Mouse (Mus musculus) cerebellum, postnatal 10 days (tissue): ENCODE data around the gene Ralgps1.

Experiments used
- DNase-seq, 2 experiments: peaks; one replicate each; pipeline ENCODE4 v3.0.0; 2021; ENCODE audit warnings: mixed read lengths in 2 of 2

Ralgps1 gene

DNA sequence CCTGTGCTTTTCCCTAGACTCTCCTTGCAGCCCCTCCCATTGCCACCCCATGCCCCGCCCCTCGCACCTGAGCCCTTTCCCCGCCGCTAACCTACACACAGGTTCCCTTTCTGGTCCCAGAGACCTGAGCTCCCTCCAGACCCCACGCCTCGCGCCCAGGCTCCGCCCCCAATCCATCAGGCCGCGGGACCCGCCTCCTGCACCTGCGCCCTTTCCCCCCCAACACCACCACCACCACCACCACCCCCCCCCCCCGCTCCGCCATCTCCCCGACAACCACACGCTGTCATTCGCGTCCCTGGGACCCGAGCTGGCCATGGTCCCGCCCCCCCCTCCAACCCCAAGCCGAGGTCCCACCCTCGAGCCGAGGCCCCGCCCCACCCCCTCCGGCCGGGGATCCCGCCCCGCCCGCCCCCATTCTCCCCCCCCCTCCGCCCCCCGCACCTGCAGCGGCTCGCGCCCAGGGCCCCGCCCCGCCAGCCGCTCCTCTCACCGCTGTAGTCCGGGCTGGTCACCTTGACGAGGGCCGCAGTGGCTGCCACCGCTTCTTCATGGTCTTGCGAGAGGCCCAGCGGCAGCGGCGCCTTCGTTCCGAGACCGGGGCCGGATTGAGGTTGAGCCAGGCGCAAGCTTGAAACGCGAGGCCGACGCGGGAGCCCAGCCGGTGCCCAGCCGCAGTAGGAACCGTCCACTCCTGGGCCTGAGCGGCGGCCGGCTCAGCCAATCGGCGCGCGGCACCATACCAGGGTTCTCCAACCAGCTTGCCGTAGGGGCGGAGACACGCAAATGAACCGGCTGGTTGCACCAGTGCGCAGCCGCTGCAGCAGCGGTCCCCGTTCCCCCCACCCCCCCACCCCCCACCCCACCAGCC is at the start of gene Ralgps1:
Ralgps1 (minus strand) TSS at position 710 of the 871 bp plus-strand sequence.
- DNase-seq: peak; percentile 99

DNA sequence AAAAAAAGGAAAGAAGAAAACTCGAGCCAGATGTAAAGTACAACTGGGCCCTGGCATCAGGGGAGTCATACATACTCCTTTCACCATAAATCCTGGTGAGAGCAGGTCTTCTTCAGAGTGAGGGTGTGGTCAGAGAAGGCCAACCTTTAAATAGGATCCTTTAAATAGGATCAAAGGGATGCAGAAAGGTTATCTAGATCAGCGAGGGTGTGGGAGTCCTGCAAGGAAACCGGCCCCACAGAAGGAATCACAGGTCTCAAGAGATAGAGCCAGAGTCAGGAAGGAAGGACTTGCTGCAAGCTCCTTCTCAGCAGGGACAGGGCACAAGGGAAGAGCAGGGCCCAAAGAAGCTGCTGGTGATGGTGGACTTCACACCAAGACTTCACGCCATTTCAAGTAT is 46.2 kb upstream of the Ralgps1 start:
- no peak for DNase-seq

DNA sequence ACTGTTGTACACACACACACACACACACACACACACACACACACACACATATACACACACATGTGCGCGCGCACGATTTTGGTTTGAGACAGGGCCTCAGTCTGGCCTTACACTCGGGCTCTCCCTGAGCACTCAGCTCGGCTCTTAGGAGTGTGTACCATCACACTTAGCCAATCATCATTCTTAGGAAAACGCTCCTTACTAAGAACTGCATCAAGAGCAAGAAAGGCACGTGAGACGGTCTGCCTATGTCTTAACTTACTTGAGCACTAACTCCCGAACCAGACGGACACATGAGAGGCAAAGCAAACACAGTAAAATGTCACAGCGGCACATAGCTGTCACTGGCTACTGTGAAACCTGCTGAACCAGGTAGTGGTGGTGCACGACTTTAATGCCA is 42.7 kb upstream of the Ralgps1 start:
- DNase-seq: no peak

DNA sequence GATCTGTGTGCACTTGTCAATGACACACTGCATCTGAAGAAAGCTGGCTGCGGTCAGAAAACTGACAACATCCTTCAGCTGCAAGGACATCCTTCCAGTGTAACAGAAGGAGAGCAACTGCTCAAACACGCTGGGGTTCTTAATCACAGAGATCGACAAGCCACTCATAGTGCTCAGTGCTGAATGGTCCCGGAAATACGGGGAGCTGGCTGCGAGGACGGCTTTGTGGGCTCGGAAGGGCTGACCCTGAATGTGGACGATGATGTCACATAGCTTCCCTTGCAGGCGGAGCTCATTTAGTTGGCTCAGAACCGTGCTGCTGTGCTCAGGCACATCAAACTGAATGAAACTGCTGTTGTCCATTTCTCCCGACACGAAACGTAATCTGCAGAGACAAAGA is 40.8 kb upstream of the Ralgps1 start:
- DNase-seq: no peak

DNA sequence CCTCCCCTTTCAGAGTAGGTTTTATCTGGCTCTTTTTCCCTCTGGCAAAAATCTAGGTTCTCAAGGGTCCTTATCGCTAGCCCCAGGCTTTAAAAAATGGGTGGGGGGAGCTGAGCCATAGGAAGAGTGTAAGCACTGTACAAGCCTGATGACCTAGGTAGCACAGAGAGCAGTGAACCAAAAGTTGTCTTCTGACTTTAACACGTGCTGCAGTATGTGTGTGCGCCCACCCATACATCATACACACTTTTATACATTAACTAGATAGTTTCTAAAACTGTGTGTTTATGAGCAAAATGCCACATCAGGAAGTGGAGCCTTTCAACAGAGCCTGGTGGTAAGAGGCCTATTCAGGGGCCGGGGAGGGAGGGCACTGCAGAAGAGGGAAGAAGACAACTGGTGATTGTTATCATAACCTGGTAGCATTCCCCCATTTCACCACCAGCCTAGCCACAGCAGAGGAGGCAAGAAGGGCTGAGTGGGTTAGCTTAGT is 32.3 kb upstream of the Ralgps1 start:
- no peak for DNase-seq

DNA sequence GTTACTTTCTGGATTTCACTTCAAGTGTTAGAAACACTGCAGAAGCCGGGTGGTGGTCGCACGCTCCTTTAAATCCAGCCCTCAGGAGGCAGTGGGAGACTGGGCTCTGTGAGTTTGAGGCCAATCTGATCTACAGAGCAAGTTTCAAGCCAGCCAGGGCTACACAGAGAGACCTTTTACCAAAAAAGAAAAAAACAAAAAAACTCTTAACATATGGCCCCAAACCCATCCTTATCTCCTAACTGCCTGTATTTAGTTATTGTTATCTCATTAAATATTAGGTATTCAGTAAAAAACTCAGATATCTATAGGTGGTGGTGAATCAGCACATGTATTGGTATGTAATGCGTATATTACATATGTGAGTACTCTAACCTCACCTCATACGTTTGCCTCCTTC is 31.4 kb upstream of the Ralgps1 start:
- no peak for DNase-seq

DNA sequence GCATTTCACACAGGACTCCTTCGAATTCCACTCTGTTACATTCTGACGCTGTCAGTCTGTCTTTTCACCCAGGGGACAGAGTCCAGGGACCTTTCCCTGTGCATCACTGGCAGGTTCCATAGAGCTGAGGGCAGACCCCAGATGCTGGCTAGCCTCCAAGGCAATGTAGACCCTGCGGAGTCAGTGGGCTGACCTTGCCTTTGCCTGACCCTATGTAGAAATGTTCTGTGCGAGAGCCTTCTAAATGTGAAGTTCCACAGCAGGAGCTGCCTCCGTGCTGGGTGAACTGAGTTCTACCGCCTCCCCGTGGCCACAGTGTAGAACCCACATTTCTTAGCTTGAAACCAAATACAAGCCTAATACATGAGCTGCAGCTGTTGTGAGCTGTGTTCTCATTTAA is 30.9 kb upstream of the Ralgps1 start:
- DNase-seq: peak; percentile 80 to 81

DNA sequence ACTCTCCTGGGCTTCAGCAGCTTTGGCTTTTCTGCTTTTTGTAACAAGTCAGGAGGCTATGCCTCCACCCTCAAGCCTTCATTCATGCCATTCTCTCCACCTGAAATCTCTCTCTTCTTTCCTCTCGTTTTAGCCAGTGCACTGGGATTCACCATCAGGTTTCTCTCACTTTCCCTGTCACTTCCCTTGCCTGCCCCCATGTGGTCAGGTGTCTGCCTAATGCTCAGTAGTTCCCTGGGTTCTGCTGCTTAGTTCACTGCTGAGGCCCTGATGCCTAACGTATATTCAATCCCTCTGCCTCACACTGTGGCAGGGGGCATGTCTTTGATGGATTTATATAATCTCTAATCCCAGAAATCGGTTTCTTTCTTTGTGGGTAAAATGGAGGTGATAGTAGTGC is 29.9 kb upstream of the Ralgps1 start:
- DNase-seq: peak; percentile 74 to 79

DNA sequence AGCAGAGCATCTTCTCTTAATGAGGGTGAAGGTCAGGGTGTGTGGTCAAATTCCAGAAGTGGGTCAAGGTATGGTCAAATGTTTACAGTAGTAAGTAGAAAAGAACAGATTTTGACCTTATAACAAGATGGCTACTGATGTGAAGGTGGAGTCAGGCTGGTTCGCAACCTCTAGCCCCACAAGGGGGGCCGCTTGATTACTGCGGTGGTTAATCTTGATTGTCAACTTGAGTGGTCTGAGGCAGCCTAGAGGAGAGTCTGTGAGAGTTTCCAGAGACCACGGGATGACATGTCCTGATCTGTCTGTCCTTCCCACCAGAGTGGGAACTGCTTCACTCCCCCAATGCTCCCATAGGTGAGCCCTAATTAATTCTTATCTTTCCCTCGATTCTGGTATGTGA is 29.3 kb upstream of the Ralgps1 start:
- no peak for DNase-seq

DNA sequence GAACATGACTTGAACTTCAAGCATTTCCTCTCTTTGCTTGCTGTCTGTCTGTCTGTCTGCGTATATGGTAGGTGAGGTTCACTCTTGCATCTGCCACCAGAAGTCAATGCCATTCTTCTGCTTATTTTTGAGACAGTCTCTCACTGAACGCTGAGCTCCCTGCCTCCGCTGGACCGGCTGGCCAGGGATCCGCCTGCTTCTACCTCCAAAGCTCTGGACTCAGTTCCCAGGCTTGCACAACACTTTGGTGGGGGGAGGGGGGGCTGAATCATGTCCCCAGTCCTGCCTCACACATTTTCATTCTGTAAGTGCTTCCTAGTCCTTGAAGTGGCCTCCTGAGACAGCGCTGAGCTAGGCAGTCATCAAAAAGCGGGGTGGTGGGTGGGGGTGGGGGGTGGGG is 27.8 kb upstream of the Ralgps1 start:
- DNase-seq: no peak

DNA sequence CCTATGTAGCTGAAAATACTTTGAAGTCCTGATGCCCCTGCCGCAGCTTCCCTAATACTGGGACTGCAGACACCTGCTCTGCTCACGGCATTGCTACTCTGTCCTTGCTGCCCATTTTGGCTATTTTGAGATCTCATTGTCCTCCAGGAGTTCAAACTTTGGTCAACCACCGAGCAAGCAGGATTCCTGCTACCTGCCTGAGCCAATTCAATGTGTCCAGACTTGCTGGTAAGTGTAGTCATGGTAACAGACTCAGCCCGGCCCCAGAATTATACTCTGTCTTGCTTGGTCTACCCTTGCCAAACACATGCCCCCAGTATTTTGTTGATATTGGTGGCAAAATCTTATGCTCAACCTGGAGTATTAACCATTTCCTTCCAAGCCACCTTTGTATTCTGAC is 25.8 kb upstream of the Ralgps1 start:
- no peak for DNase-seq

DNA sequence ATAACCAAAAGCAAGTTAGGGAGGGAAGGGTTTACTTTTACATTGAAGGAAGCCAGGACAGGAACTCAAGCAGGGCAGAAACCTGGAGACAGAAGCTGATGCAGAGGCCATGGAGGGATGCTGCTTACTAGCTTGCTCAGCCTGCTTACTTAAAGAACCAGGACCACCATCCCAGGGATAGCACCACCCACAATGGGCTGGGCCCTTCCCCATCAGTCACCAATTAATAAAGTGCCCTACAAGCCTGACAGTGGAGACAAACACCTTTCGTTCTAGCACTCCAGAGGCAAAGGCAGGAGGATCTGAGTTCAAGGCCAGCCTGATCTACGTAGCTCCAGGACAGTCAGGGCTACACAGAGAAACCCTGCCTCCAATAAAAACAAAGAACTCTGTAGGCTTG is 23.8 kb upstream of the Ralgps1 start:
- DNase-seq: no peak

DNA sequence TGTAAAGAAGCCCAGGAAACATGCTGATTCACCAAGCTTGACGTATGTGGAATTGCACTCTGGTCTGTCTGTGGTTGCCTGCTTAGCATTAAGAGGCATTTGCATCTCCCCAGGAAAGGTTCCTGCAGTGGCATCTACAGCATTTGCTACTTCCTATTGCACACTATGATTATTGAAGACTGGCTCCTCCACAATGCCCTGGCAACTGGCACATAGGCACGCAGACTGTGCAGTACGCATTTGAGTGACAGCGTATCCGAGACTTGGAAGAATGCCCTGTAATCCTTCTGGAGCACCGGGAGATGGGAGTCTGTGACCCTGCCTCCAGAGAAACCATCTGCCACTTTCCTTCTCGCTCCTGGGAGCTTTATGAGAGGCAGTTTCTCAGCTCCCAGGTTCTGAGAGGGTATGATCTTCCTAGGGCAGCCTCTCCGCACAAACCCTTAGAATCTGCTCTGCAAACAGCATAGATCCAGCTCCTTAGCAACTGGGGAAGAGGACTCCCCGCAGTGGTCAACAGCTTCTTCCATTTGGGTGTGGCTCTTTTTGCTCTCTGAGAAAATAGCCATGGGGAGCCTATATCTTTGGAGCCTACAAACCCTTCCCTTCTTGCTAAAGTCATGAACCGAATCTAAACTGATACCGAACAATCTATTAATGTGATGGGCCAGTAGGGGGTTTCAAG is 22.8 kb upstream of the Ralgps1 start:
- peak; percentile 87 to 88 for DNase-seq

DNA sequence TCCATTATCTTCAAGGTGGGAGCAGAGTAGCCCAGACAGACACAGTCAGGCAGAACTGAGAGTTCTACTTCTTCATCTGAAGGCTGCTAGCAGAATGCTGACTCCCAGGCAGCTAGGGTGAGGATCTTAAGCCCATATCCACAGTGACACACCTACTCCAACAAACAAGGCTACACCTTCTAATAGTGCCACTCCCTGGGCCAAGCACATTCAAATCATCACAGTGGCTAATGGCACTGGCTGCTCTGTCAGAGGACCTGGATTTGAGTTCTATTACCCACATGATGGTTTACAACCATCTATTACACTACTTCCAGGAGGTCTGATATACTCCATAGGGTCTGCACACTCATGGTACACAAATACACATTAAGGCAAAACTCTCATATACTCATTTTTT is 21.7 kb upstream of the Ralgps1 start:
- DNase-seq: no peak

DNA sequence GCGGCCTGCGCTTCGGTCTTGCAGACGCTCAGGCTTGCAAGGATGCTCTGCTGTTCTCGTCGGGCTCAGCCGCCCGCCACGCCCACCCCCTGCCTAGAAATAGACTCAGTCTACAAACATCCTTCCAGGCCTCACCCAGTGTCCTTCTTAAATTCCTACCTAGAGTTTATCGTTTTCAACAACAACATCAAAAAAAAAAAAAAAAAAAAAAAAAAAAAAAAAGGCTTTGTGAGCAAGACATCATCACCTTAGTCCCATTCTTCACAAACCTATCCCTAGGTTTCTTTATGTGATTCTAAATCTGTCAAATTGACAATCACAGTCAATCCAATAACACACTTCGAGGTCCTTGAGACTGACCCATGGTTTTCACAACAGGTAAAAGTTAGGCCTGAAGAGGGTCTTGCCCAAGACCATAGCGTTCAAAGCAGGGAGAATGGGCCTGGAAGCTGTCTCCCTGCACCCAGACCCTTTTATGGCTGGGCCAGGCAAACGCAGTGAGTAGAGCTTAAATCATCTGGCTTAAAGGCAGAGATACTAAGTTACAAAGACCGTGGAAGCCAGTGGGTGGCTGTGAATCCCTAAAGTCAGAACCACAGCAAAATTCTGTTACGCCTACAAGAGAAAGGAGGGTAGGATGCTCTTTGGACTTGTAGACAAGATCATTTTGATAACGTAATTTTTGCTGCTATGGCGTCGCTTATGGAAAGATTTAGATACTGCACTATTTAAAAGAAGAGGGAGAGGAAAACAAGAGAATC is 542 bp upstream of the Ralgps1 start:
- DNase-seq: no peak

DNA sequence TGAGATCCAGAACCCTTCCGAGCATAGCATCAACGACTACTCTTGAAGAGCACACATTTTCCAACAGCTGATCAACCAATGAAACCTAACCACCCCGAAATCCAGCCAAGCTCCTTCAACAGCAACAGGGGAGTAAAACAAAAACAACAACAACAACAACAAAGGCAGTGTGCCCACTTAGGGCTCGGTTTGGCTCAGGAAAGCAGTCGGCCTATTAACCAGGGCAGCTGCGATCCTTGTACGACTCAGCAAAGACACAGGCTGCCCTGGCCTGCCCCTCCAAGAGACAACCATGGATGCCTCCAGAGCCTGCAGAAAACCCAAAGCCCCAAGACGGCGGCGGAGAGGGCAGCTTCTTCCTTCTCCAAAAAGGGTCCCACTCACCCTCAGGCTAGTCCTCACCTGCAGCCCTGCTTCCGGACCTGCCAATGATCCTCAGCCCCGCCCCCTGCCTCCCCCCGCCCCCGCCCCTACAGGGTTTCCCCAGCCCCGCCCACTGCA is 960 bp downstream of the Ralgps1 start:
- no peak for DNase-seq

DNA sequence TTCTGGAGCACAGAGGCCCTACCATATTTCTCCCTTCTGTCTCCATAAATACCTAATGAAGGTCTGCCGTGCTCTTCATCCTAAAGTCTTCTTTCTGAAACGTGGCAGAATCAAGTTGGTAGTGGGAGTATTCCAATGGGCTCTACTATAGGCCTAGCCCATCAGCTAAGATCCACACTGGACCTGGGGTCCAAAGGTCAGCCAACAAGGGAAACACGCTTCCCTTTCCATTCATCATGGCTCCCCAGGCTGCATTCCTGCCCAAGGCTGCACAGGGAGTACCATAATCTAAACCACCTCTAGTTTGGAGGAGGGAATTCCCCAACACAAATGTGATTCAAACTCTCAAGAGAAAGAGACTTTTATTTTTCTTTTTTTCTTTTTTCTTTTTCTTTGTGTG is 1.8 kb downstream of the Ralgps1 start:
- DNase-seq: no peak

DNA sequence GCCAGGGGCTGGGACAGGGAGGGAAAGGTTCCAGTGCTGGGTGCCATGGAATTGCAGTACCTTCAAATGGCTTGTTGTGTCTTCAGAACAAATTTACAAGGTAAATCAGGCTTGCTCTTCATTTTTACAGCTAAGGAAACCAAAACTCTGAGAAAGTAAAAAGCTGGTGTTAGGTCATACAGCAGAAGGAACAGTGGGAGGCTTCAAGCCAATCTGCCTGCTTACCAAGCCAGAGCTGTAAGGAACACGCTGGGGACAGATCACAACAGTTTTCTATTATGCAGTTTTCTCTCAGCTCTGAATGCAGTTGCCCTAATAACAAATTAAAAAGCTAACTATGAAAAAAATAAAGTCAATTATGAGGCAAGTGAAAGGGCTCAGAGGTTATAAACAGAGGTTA is 2.8 kb downstream of the Ralgps1 start:
- DNase-seq: no peak

DNA sequence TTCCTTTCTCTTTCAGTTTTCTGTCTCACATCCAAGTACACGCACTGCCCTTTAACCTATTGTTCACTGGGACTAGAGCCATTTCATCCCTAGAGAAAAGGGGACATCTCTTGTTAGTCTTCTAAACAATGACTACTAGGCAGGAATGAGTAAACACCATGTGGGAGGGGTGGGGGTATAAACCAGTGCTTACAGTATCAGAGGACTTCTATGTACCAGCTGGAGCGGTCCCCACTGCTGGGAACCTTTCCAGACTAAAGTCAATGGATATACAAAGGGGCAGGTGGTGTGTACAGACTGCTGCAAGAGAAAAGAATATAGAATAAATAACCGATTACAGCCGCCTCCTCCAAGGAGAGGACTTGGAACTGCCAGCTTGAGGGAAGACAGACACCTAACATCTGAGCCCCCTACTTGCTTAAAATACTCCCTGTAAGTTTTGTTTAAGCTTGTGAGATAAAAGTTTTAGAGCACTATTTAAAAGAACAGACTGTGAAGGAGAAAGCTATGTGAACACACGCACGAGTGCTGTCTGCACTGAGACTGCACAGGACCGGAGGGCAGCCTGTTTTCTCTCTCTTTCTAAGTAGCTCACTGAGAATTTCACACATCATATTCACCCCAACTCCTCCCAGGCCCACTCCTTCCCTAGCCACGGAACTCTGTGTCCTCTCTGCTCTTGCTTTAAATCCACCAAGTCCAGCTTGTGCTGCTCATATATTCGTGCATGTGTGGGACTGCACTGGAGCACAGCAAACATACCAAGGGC is 5.4 kb downstream of the Ralgps1 start:
- peak in 1 of 2 experiments; percentile 57 for DNase-seq

DNA sequence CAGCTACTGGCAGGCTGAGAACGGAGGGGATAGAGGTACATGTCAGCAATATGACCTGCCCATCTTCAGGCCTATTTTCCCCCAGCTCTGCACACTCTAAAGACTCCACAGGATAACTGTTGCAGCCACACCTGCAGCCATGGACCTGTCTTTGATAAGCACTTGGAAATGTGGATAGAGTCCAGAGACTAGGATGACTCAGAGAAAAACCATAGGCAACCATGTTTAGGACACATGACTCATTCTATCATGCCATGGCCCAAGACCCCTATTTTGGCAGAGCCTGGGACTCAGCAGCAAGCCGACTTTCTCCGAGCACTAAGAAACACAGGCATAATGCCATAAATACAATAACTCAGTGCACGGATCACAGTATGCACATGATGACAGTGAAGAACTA is 6.6 kb downstream of the Ralgps1 start:
- no peak for DNase-seq

DNA sequence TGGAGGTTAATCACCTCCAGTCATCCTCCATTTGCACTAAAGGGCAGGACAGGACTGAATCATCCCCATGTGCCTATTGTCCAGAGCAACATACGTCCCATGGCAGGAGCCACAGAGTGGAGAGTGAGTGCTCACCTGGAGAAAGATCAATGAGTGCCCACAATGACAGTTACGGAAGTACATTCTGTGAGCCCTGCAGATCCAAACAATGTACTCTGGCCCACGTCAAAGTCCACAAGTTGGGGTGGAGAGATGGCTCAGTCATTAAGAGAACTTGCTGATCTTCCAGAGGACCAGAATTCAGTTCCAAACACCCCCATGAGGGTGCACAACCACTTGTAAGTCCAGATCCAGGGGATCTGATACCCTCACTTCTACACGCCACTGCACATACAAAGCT is 7.4 kb downstream of the Ralgps1 start:
- DNase-seq: no peak

DNA sequence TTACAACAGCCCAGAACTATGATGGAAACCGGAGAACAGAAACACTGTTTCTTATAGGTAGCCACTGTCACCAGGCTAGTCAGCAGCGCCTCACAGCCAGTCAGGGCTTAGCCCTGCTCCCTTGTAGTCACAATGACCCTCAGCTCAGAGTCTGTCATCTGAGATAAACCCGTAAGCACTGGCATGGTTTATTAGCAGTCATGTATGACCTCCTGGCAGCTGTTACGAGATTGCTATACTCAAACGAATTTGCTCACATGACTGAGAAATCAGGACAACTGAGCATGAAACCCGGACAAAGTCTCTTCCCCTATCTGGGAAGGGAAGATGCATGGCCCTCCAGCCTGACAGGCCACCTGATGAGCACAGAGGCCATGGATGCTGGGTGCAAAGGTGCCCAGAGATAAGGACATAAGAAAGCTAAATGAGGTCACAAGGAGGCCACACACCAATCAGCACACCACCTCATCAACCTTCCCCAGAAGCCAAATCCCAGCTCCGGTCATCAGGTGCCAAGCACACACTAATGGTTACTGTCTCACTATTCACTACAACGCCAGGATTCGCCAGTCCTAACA is 10.1 kb downstream of the Ralgps1 start:
- DNase-seq: no peak
